Mouse (Mus musculus): ENCODE measurements around the gene Kat14. TPM values are rescaled to one million over a fixed set of nuclear protein-coding genes. Genes with fewer than 3 reads are reported as not detected.

The Kat14 gene
- total and polyA plus RNA-seq, 3 experiments, result 25.9 to 52.9 TPM; not detected in 1

DNA sequence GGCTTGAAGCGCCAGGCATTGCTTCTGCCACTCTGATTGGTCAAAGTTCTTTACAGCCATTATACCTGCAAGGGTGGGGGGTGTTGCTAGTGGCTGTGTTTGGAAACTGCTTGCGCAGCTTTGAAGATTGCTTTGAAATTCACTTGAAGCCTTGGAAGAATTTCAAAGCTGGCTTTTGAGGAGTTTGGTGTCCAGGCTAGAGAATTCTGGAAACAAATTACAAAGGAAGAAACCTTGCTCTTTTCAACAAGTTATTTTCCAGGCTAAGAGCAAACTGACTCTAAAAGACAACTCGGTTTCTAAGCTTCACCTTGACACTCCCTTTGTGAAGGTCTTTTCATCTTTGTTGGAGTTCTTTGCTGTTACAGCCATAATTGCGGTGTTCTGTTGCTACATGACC, 30.7 kb downstream of the Kat14 start:
- no peak for DNase-seq (ENCODE audit: low read depth, low spot score)
- H3K4me3 ChIP-seq (ENCODE audit: control insufficient read depth in 1 of 2, insufficient read depth in 1 of 2, low read depth in 2 of 2, low read length in 2 of 2), result no peak overlapping the region
- no peaks in the 10 kb centered on the region for H3K9me3 ChIP-seq (replicated peaks; ENCODE audit: insufficient read depth, low read length)
- no peak overlapping the region for H3K9ac ChIP-seq (ENCODE audit: control insufficient read depth, low read depth, low read length, poor library complexity, severe bottlenecking)
- H3K4me1 ChIP-seq (ENCODE audit: control insufficient read depth in 1 of 2, insufficient read depth in 2 of 2, low read length in 2 of 2), result no peaks in the 10 kb centered on the region
- no peaks in the 10 kb centered on the region for H3K27me3 ChIP-seq (ENCODE audit: control insufficient read depth in 1 of 2, insufficient read depth in 2 of 2, low read length in 2 of 2)
- peaks cover 0 to 11% of the 10 kb centered on the region in 2 experiments; a peak in 2 of 4 replicates for H3K36me3 ChIP-seq (ENCODE audit: control insufficient read depth in 1 of 2, insufficient read depth in 2 of 2, low read length in 2 of 2)
- H3K27ac ChIP-seq (ENCODE audit: control insufficient read depth, low read depth, low read length), result no peak overlapping the region
- H3K79me2 ChIP-seq (ENCODE audit: control insufficient read depth, insufficient read depth, low read length, poor library complexity), result no peaks in the 10 kb centered on the region; the same call in 1 of the 2 replicates
- no peak for TF ChIP-seq UBTF (IDR thresholded peaks at IDR 0.05; ENCODE audit: borderline replicate concordance, insufficient read depth, low read depth, low read length)
- TF ChIP-seq GABPA (IDR thresholded peaks at IDR 0.05; ENCODE audit: low read depth, low read length), result no peak
- no peak for TF ChIP-seq E2F4 (IDR thresholded peaks at IDR 0.05; ENCODE audit: borderline replicate concordance, low read depth, low read length)
- no peak for TF ChIP-seq MYC (IDR thresholded peaks at IDR 0.05; ENCODE audit: low read depth, low read length)
- no peak for TF ChIP-seq MYB (IDR thresholded peaks at IDR 0.05; ENCODE audit: low read depth, low read length)

DNA sequence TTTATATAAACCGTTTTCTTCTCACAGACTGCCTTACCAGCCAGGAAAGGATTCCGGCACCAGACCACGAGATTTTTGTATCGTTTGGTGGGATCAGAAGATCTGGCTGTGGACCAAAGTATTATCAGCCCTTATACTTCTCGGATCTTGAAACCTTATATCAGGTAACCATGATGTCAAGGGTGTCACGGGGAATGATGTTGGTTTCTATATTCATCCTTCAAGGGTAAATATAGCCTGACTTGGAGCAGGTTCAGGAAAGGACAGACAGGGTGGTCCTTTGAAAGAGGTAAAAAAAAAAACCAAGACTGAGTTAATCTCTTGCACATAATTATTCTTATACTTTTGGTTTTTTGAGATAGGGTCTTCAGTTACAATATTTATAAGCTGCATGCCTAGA, 31.9 kb downstream of the Kat14 start:
- Histone ChIP-seq H3K9me3 (replicated peaks; ENCODE audit: insufficient read depth, low read length) (no peaks in the 10 kb centered on the region), H3K4me1 (ENCODE audit: control insufficient read depth in 1 of 2, insufficient read depth in 2 of 2, low read length in 2 of 2) (no peaks in the 10 kb centered on the region), H3K36me3 (ENCODE audit: control insufficient read depth in 1 of 2, insufficient read depth in 2 of 2, low read length in 2 of 2) (peaks cover 0 to 7% of the 10 kb centered on the region in 2 experiments; a peak in 2 of 4 replicates), H3K27ac (ENCODE audit: control insufficient read depth, low read depth, low read length) (no peak overlapping the region), H3K4me3 (ENCODE audit: control insufficient read depth in 1 of 2, insufficient read depth in 1 of 2, low read depth in 2 of 2, low read length in 2 of 2) (no peak overlapping the region), H3K27me3 (ENCODE audit: control insufficient read depth in 1 of 2, insufficient read depth in 2 of 2, low read length in 2 of 2) (no peaks in the 10 kb centered on the region), H3K79me2 (ENCODE audit: control insufficient read depth, insufficient read depth, low read length, poor library complexity) (no peaks in the 10 kb centered on the region; the same call in 1 of the 2 replicates), H3K9ac (ENCODE audit: control insufficient read depth, low read depth, low read length, poor library complexity, severe bottlenecking) (no peak overlapping the region)
- TF ChIP-seq MXI1 (IDR thresholded peaks at IDR 0.05; ENCODE audit: low read depth, low read length) (no peak), ZC3H11A (IDR thresholded peaks at IDR 0.05; ENCODE audit: low read depth, low read length) (no peak), TCF12 (IDR thresholded peaks at IDR 0.05; ENCODE audit: low read depth, low read length) (no peak), USF1 (IDR thresholded peaks at IDR 0.05; ENCODE audit: low read depth, low read length) (no peak), POLR2A (IDR thresholded peaks at IDR 0.05; ENCODE audit: control insufficient read depth in 1 of 2, insufficient read depth in 1 of 2, low read depth in 1 of 2, low read length in 2 of 2, poor library complexity in 1 of 2) (no peak), ELF1 (IDR thresholded peaks at IDR 0.05; ENCODE audit: low read depth, low read length) (no peak), CHD2 (IDR thresholded peaks at IDR 0.05; ENCODE audit: low read length) (no peak), USF2 (IDR thresholded peaks at IDR 0.05; ENCODE audit: borderline replicate concordance in 1 of 2, insufficient read depth in 1 of 2, low read depth in 1 of 2, low read length in 2 of 2) (no peak), UBTF (IDR thresholded peaks at IDR 0.05; ENCODE audit: borderline replicate concordance, insufficient read depth, low read depth, low read length) (no peak), MAZ (IDR thresholded peaks at IDR 0.05; ENCODE audit: low read depth, low read length) (no peak), POLR2AphosphoS2 (IDR thresholded peaks at IDR 0.05; ENCODE audit: low read length) (no peak), MAX (IDR thresholded peaks at IDR 0.05; ENCODE audit: low read length) (no peak), RCOR1 (IDR thresholded peaks at IDR 0.05; ENCODE audit: low read depth, low read length) (no peak), JUND (IDR thresholded peaks at IDR 0.05; ENCODE audit: low read depth, low read length) (no peak), CHD1 (IDR thresholded peaks at IDR 0.05; ENCODE audit: low read depth, low read length) (no peak), MYC (IDR thresholded peaks at IDR 0.05; ENCODE audit: low read depth, low read length) (no peak)
- no peak for DNase-seq (ENCODE audit: low read depth, low spot score)
